In the genomic region with DNA sequence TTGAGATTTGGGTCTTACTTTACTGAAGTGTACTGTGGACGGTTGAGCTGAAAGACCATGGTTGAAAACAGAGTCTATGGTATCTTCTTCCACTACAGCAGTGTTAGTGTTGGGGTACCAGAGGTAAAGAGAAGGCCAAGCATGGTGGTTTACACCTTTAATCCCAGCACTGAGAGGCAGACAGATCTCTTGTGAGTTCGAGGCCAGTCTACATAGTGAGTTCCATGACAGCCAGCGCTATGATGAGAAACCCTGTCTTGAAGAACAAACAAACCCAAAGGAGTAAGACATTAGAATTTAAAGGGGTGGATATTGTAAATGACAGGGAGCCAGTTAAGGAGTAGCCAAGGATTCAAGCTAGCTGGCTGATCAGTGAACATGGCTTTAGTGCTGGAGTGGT, we compare ENCODE assay signal across 11 mouse cellular contexts. TPM values are rescaled to one million over a fixed set of nuclear protein-coding genes. Genes with fewer than 3 reads are reported as not detected.
DNase-seq lines count a peak whose midpoint lies in the region; ATAC-seq and TF ChIP-seq lines count a peak whose summit lies in the region.
"Had no signal": no experiment of that assay in that cellular context is flagged by ENCODE, and none has a peak within 500 bp of the region (broad histone marks: within the 10 kb centered on the region; RNA-seq: fewer than 3 reads in every experiment).

No protein-coding gene starts in this region.

- no peaks in the 10 kb centered on the region for H3K9me3 ChIP-seq in heart, postnatal 0 days (replicated peaks; ENCODE audit: control insufficient read depth, low read length)
- no peaks in the 10 kb centered on the region for H3K9me3 ChIP-seq in MEL (replicated peaks; ENCODE audit: insufficient read depth, low read length)
- H3K9me3 ChIP-seq in hindbrain, embryonic 11.5 days (ENCODE audit: control insufficient read depth, low read length): no peaks in the 10 kb centered on the region
- no peaks in the 10 kb centered on the region for H3K9me3 ChIP-seq in midbrain, embryonic 10.5 days (replicated peaks)

- H3K36me3 ChIP-seq in heart, postnatal 0 days (replicated peaks; ENCODE audit: control insufficient read depth, insufficient read depth, low read length): 0 out of 2 replicates have a peak, but pooled peaks cover 8% of the 10 kb centered on the region
- peaks cover 0 to 11% of the 10 kb centered on the region in 2 experiments; a peak in 2 of 4 replicates for H3K36me3 ChIP-seq in MEL (ENCODE audit: control insufficient read depth in 1 of 2, insufficient read depth in 2 of 2, low read length in 2 of 2)
- H3K36me3 ChIP-seq in hindbrain, embryonic 11.5 days (ENCODE audit: control insufficient read depth, insufficient read depth, low read length): no peaks in the 10 kb centered on the region
- peaks cover 21% of the 10 kb centered on the region for H3K36me3 ChIP-seq in midbrain, embryonic 10.5 days

- peak overlapping the region; percentile 76 for H3K9ac ChIP-seq in heart, postnatal 0 days (replicated peaks; ENCODE audit: low read depth, low read length)
- H3K9ac ChIP-seq in MEL (ENCODE audit: control insufficient read depth, low read depth, low read length, poor library complexity, severe bottlenecking): peak overlapping the region; percentile 97
- peak overlapping the region; percentile 77 for H3K9ac ChIP-seq in hindbrain, embryonic 11.5 days (ENCODE audit: low read depth, low read length)

- peak overlapping the region; percentile 79 for H3K27ac ChIP-seq in heart, postnatal 0 days (ENCODE audit: low read depth)
- H3K27ac ChIP-seq in MEL (ENCODE audit: control insufficient read depth, low read depth, low read length): peak overlapping the region; percentile 98
- no peak overlapping the region for H3K27ac ChIP-seq in hindbrain, embryonic 11.5 days (ENCODE audit: low read depth, low read length)
- H3K27ac ChIP-seq in midbrain, embryonic 10.5 days (replicated peaks): peak overlapping the region; percentile 97

- H3K79me2 ChIP-seq in MEL (ENCODE audit: control insufficient read depth, insufficient read depth, low read length, poor library complexity): peaks cover 15% of the 10 kb centered on the region

- H3K4me1 ChIP-seq in heart, postnatal 0 days (ENCODE audit: control insufficient read depth, insufficient read depth): peaks cover 13% of the 10 kb centered on the region
- peaks cover 2 to 16% of the 10 kb centered on the region in 2 experiments for H3K4me1 ChIP-seq in MEL (ENCODE audit: control insufficient read depth in 1 of 2, insufficient read depth in 2 of 2, low read length in 2 of 2)
- peaks cover 5% of the 10 kb centered on the region for H3K4me1 ChIP-seq in hindbrain, embryonic 11.5 days (replicated peaks; ENCODE audit: control insufficient read depth, insufficient read depth, low read length)
- peaks cover 23% of the 10 kb centered on the region for H3K4me1 ChIP-seq in midbrain, embryonic 10.5 days

- peak overlapping the region; percentile 80 for H3K4me2 ChIP-seq in heart, postnatal 0 days (ENCODE audit: low read depth, low read length)
- peak overlapping the region; percentile 64 for H3K4me2 ChIP-seq in hindbrain, embryonic 11.5 days (replicated peaks; ENCODE audit: low read depth, low read length)

- no peak for TF ChIP-seq CTCF in heart, postnatal 0 days (IDR thresholded peaks at IDR 0.05; ENCODE audit: low read depth)
- no peak for TF ChIP-seq CTCF in MEL (IDR thresholded peaks at IDR 0.05 in 2 of 3, conservative IDR thresholded peaks at IDR 0.05 in 1 of 3; ENCODE audit: control insufficient read depth in 1 of 3, insufficient read depth in 1 of 3, low read depth in 2 of 3, low read length in 3 of 3, poor library complexity in 1 of 3, severe bottlenecking in 1 of 3)

- no peak for TF ChIP-seq EP300 in heart, postnatal 0 days (IDR thresholded peaks at IDR 0.05; ENCODE audit: low read depth)
- no peak for TF ChIP-seq EP300 in MEL (IDR thresholded peaks at IDR 0.05; ENCODE audit: low read depth in 1 of 2, low read length in 2 of 2)

- peak overlapping the region; percentile 68 for H3K4me3 ChIP-seq in heart, postnatal 0 days (ENCODE audit: low read depth, low read length)
- H3K4me3 ChIP-seq in MEL (ENCODE audit: control insufficient read depth in 1 of 2, insufficient read depth in 1 of 2, low read depth in 2 of 2, low read length in 2 of 2): peak overlapping the region; percentile 52 to 96
- H3K4me3 ChIP-seq in hindbrain, embryonic 11.5 days (ENCODE audit: low read depth, low read length): peak overlapping the region; percentile 57
- H3K4me3 ChIP-seq in midbrain, embryonic 10.5 days: peak overlapping the region; percentile 70

- TF ChIP-seq POLR2A in MEL (IDR thresholded peaks at IDR 0.05; ENCODE audit: control insufficient read depth in 1 of 2, insufficient read depth in 1 of 2, low read depth in 1 of 2, low read length in 2 of 2, poor library complexity in 1 of 2): no peak

- no peak for DNase-seq in heart, postnatal 0 days (ENCODE audit: low spot score)
- no peak for DNase-seq in heart, adult 11 months
- no peak for DNase-seq in MEL (ENCODE audit: low read depth, low spot score)
- no peak for DNase-seq in hindbrain, embryonic 11.5 days (ENCODE audit: low spot score)
- DNase-seq in midbrain, embryonic 10.5 days (ENCODE audit: low spot score): no peak
- DNase-seq in right cerebral cortex, postnatal 36 days (ENCODE audit: low spot score in 2 of 2): no peak
- no peak for DNase-seq in urinary bladder, adult 18-20 months (ENCODE audit: low spot score in 2 of 2)
- DNase-seq in right cerebral cortex, adult 18-20 months: no peak
- DNase-seq: embryo, embryonic 11 days; lung, postnatal 36 days had no signal

- no peak for ATAC-seq in heart, postnatal 0 days (ENCODE audit: insufficient read depth, low read depth)
- ATAC-seq in hindbrain, embryonic 11.5 days (ENCODE audit: low FRiP score): no peak

- 65% methylated on average over 3 of the region's 3 CpGs for WGBS in heart, postnatal 0 days
- WGBS in hindbrain, embryonic 11.5 days: 68% methylated on average over 3 of the region's 3 CpGs
- 74% methylated on average over 3 of the region's 3 CpGs for WGBS in midbrain, embryonic 10.5 days

- no peak for TF ChIP-seq RAD21 in MEL (IDR thresholded peaks at IDR 0.05; ENCODE audit: low read depth, low read length)

- H3K27me3 ChIP-seq in heart, postnatal 0 days (ENCODE audit: control insufficient read depth, insufficient read depth, low read length): no peaks in the 10 kb centered on the region
- no peaks in the 10 kb centered on the region for H3K27me3 ChIP-seq in MEL (ENCODE audit: control insufficient read depth in 1 of 2, insufficient read depth in 2 of 2, low read length in 2 of 2)
- no peaks in the 10 kb centered on the region for H3K27me3 ChIP-seq in hindbrain, embryonic 11.5 days (ENCODE audit: control insufficient read depth, insufficient read depth, low read length)
- no peaks in the 10 kb centered on the region for H3K27me3 ChIP-seq in midbrain, embryonic 10.5 days (ENCODE audit: low read depth, poor library complexity, severe bottlenecking)
- H3K27me3 ChIP-seq: Patski had no signal

RNA-seq across cellular contexts. Expression of a gene that starts 1.0 kb away (rescaled TPM):
- 40.0 and 46.0 TPM in 2 replicates for total RNA-seq in heart, postnatal 0 days (2014; rRNA removed; ENCODE audit: low replicate concordance)
- polyA plus RNA-seq in heart, postnatal 0 days (2015; fragmentation: Nextera tagmentation; extraction: Ambion mirVana): 18.6 TPM in 2 replicates
- 16.0 and 19.5 TPM in 2 replicates for total RNA-seq in MEL (2012; rRNA removed)
- 10 to 100 TPM in 1 of 2 experiments, not detected in 1; 59.1 TPM for polyA plus RNA-seq in MEL (2012; ENCODE audit: insufficient read depth in 1 of 2, insufficient read length in 2 of 2, low read depth in 1 of 2, low replicate concordance in 2 of 2, missing spikeins in 1 of 2)
- 48.7 and 59.5 TPM in 2 replicates for polyA plus RNA-seq in hindbrain, embryonic 11.5 days (2014; fragmentation: Nextera tagmentation; extraction: Ambion mirVana)
- 82.4 and 85.6 TPM in 2 replicates for polyA plus RNA-seq in midbrain, embryonic 10.5 days (2016; fragmentation: Nextera tagmentation; extraction: Ambion mirVana)

RNA-seq across cellular contexts. Expression of a gene that starts 8.5 kb away (rescaled TPM):
- 10.1 and 12.3 TPM in 2 replicates for total RNA-seq in heart, postnatal 0 days (2014; rRNA removed; ENCODE audit: low replicate concordance)
- 8.3 and 8.7 TPM in 2 replicates for polyA plus RNA-seq in heart, postnatal 0 days (2015; fragmentation: Nextera tagmentation; extraction: Ambion mirVana)
- 124 and 130 TPM in 2 replicates for total RNA-seq in MEL (2012; rRNA removed)
- polyA plus RNA-seq in MEL (2012; ENCODE audit: insufficient read depth in 1 of 2, insufficient read length in 2 of 2, low read depth in 1 of 2, low replicate concordance in 2 of 2, missing spikeins in 1 of 2): 100 to 1,000 TPM in 1 of 2 experiments, 10 to 100 TPM in 1; 63.5 to 149 TPM
- 31.5 and 31.8 TPM in 2 replicates for polyA plus RNA-seq in hindbrain, embryonic 11.5 days (2014; fragmentation: Nextera tagmentation; extraction: Ambion mirVana)
- 57.8 and 59.2 TPM in 2 replicates for polyA plus RNA-seq in midbrain, embryonic 10.5 days (2016; fragmentation: Nextera tagmentation; extraction: Ambion mirVana)

RNA-seq across cellular contexts. Expression of a gene that starts 28.7 kb away (rescaled TPM):
- 21.4 and 54.6 TPM in 2 replicates for total RNA-seq in heart, postnatal 0 days (2014; rRNA removed; ENCODE audit: low replicate concordance)
- polyA plus RNA-seq in heart, postnatal 0 days (2015; fragmentation: Nextera tagmentation; extraction: Ambion mirVana): 19.5 and 19.9 TPM in 2 replicates
- 120 and 124 TPM in 2 replicates for total RNA-seq in MEL (2012; rRNA removed)
- polyA plus RNA-seq in MEL (2012; ENCODE audit: insufficient read depth in 1 of 2, insufficient read length in 2 of 2, low read depth in 1 of 2, low replicate concordance in 2 of 2, missing spikeins in 1 of 2): 100 to 1,000 TPM; 159 to 170 TPM
- 131 and 141 TPM in 2 replicates for polyA plus RNA-seq in hindbrain, embryonic 11.5 days (2014; fragmentation: Nextera tagmentation; extraction: Ambion mirVana)
- 218 and 239 TPM in 2 replicates for polyA plus RNA-seq in midbrain, embryonic 10.5 days (2016; fragmentation: Nextera tagmentation; extraction: Ambion mirVana)

RNA-seq across cellular contexts. Expression of a gene that starts 41.8 kb away (rescaled TPM):
- total RNA-seq in heart, postnatal 0 days (2014; rRNA removed; ENCODE audit: low replicate concordance): 101 and 103 TPM in 2 replicates
- polyA plus RNA-seq in heart, postnatal 0 days (2015; fragmentation: Nextera tagmentation; extraction: Ambion mirVana): 78.0 and 85.1 TPM in 2 replicates
- 182 and 207 TPM in 2 replicates for total RNA-seq in MEL (2012; rRNA removed)
- polyA plus RNA-seq in MEL (2012; ENCODE audit: insufficient read depth in 1 of 2, insufficient read length in 2 of 2, low read depth in 1 of 2, low replicate concordance in 2 of 2, missing spikeins in 1 of 2): 100 to 1,000 TPM in 1 of 2 experiments, not detected in 1; 159 TPM
- polyA plus RNA-seq in hindbrain, embryonic 11.5 days (2014; fragmentation: Nextera tagmentation; extraction: Ambion mirVana): 56.0 and 59.3 TPM in 2 replicates
- polyA plus RNA-seq in midbrain, embryonic 10.5 days (2016; fragmentation: Nextera tagmentation; extraction: Ambion mirVana): 68.4 and 84.6 TPM in 2 replicates

RNA-seq across cellular contexts. Expression of a gene that starts 42.8 kb away (rescaled TPM):
- total RNA-seq in heart, postnatal 0 days (2014; rRNA removed; ENCODE audit: low replicate concordance): 21.3 and 24.1 TPM in 2 replicates
- 12.1 and 13.0 TPM in 2 replicates for polyA plus RNA-seq in heart, postnatal 0 days (2015; fragmentation: Nextera tagmentation; extraction: Ambion mirVana)
- 9.2 and 10.2 TPM in 2 replicates for total RNA-seq in MEL (2012; rRNA removed)
- 1 to 10 TPM in 1 of 2 experiments, not detected in 1; 9.3 TPM for polyA plus RNA-seq in MEL (2012; ENCODE audit: insufficient read depth in 1 of 2, insufficient read length in 2 of 2, low read depth in 1 of 2, low replicate concordance in 2 of 2, missing spikeins in 1 of 2)
- 9.8 and 11.6 TPM in 2 replicates for polyA plus RNA-seq in hindbrain, embryonic 11.5 days (2014; fragmentation: Nextera tagmentation; extraction: Ambion mirVana)
- 6.9 and 8.7 TPM in 2 replicates for polyA plus RNA-seq in midbrain, embryonic 10.5 days (2016; fragmentation: Nextera tagmentation; extraction: Ambion mirVana)
